Mouse (Mus musculus) heart, embryonic 16.5 days (tissue): ENCODE data around the gene Nkx3-2. TPM values are rescaled to one million over a fixed set of nuclear protein-coding genes. Genes with fewer than 3 reads are reported as not detected.
A peak's percentile ranks its signal among the peaks of the same experiment; 100 is the strongest.

ENCODE experiments used
- ATAC-seq: fragments of 200-750 bp; cut with Nextera tagmentation; replicated peaks from 2 replicates; pipeline ENCODE4 v1.8.0; 2017; ENCODE audit warnings: moderate number of reproducible peaks; ENCODE audit not compliant: insufficient read depth, low FRiP score; ENCODE audit errors: extremely low read depth
- H3K27ac ChIP-seq: fragments of 300-500 bp; sonication (generic); 2 replicates; pipeline ENCODE4 v1.5.1; 2014; ENCODE audit warnings: mild to moderate bottlenecking, low read length, control low read depth, moderate library complexity
- H3K27me3 ChIP-seq: fragments of 300-500 bp; sonication (generic); 2 replicates; pipeline ENCODE4 v1.6.1; 2014; ENCODE audit warnings: low read length, mixed read lengths; ENCODE audit not compliant: control insufficient read depth, insufficient read depth
- H3K36me3 ChIP-seq: fragments of 300-500 bp; sonication (generic); 2 replicates; pipeline ENCODE4 v1.6.1; 2014; ENCODE audit not compliant: control insufficient read depth, insufficient read depth
- H3K4me1 ChIP-seq: fragments of 300-500 bp; sonication (generic); 2 replicates; pipeline ENCODE4 v1.6.1; 2014; ENCODE audit warnings: low read length, mixed read lengths; ENCODE audit not compliant: control insufficient read depth, insufficient read depth
- H3K4me2 ChIP-seq: fragments of 300-500 bp; sonication (generic); 2 replicates; pipeline ENCODE4 v1.6.1; 2014; ENCODE audit warnings: low read depth, mild to moderate bottlenecking, control low read depth, low read length
- H3K4me3 ChIP-seq: fragments of 300-500 bp; sonication (generic); 2 replicates; pipeline ENCODE4 v1.5.1; 2014; ENCODE audit warnings: mild to moderate bottlenecking, control low read depth, low read length
- H3K9ac ChIP-seq: fragments of 300-500 bp; sonication (generic); 2 replicates; pipeline ENCODE4 v1.6.1; 2014; ENCODE audit warnings: low read length, control low read depth
- H3K9me3 ChIP-seq: fragments of 300-500 bp; sonication (generic); replicated peaks from 2 replicates; pipeline ENCODE4 v1.6.1; 2016; ENCODE audit warnings: low read length; ENCODE audit not compliant: control insufficient read depth
- WGBS: fragments of 180-500 bp; shearing (Covaris S2); extraction: QIAGEN DNeasy Blood & Tissue Kit; methylation state at CpG from one replicate; pipeline ENCODE4 v1.1.7; 2014; 5-methylcytosine and 5-hydroxymethylcytosine counted together
- polyA plus RNA-seq: library from polyadenylated mRNA; unstranded; fragments of >200 nt; fragmentation: Nextera tagmentation; extraction: Ambion mirVana; gene quantifications from 2 replicates; pipeline ENCODE4 v1.2.1, GENCODE M21; 2015

Nkx3-2 gene
- not detected in 2 replicates for polyA plus RNA-seq

- H3K4me1 ChIP-seq, result peaks cover 18% of the 10 kb centered on the region
- no peaks in the 10 kb centered on the region for H3K9me3 ChIP-seq
- no peaks in the 10 kb centered on the region for H3K36me3 ChIP-seq
- 0 out of 2 replicates have a peak, but pooled peaks have one; percentile 24 for ATAC-seq
- WGBS, result under 1% methylated on average over 78 of the region's 79 CpGs
- no peak within 1 kb of the TSS for H3K9ac ChIP-seq
- H3K27ac ChIP-seq, result no peak within 1 kb of the TSS
- peak within 1 kb of the TSS; percentile 43 for H3K4me3 ChIP-seq
- peak within 1 kb of the TSS; percentile 61 for H3K4me2 ChIP-seq
- peaks cover 78% of the 10 kb centered on the region for H3K27me3 ChIP-seq
These were observed at the start of gene Nkx3-2 for GRCm38 (mm10) chr5:41763731-41764721. TSS of gene Nkx3-2 (minus strand) at chr5:41764501.

- Histone ChIP-seq H3K36me3 (peaks cover 35% of the 10 kb centered on the region), H3K4me3 (no peak overlapping the region), H3K27ac (no peak overlapping the region), H3K9ac (no peak overlapping the region), H3K4me1 (no peaks in the 10 kb centered on the region), H3K27me3 (no peaks in the 10 kb centered on the region), H3K9me3 (no peaks in the 10 kb centered on the region), H3K4me2 (no peak overlapping the region)
- WGBS, result 92% methylated on average over 6 of the region's 6 CpGs
- no peak for ATAC-seq
These were observed 48.2 kb upstream of the Nkx3-2 start for GRCm38 (mm10) chr5:41812516-41812915.

- no peak for ATAC-seq
These were observed 47.0 kb upstream of the Nkx3-2 start for GRCm38 (mm10) chr5:41811279-41811678.

GRCm38 (mm10) chr5:41807383-41807782, 43.1 kb upstream of the Nkx3-2 start:
- Histone ChIP-seq H3K4me3 (no peak overlapping the region), H3K36me3 (peaks cover 29% of the 10 kb centered on the region), H3K4me2 (no peak overlapping the region), H3K27ac (no peak overlapping the region), H3K27me3 (no peaks in the 10 kb centered on the region), H3K9me3 (no peaks in the 10 kb centered on the region), H3K9ac (no peak overlapping the region), H3K4me1 (no peaks in the 10 kb centered on the region)
- ATAC-seq, result no peak
- WGBS, result 36% methylated on average over 2 of the region's 2 CpGs

More at GRCm38 (mm10) chr5:41811279-41811678, 47.0 kb upstream of the Nkx3-2 start:
- no peak overlapping the region for H3K9ac ChIP-seq
- no peaks in the 10 kb centered on the region for H3K27me3 ChIP-seq
- H3K27ac ChIP-seq, result no peak overlapping the region
- peaks cover 28% of the 10 kb centered on the region for H3K36me3 ChIP-seq
- no peak overlapping the region for H3K4me2 ChIP-seq
- H3K9me3 ChIP-seq, result no peaks in the 10 kb centered on the region
- no peaks in the 10 kb centered on the region for H3K4me1 ChIP-seq
- 76% methylated on average over 3 of the region's 3 CpGs for WGBS
- no peak overlapping the region for H3K4me3 ChIP-seq

GRCm38 (mm10) chr5:41806176-41806575, 41.9 kb upstream of the Nkx3-2 start:
- Histone ChIP-seq H3K9ac (no peak overlapping the region), H3K27me3 (no peaks in the 10 kb centered on the region), H3K27ac (no peak overlapping the region), H3K4me1 (no peaks in the 10 kb centered on the region), H3K9me3 (no peaks in the 10 kb centered on the region), H3K4me3 (no peak overlapping the region), H3K36me3 (peaks cover 22% of the 10 kb centered on the region), H3K4me2 (no peak overlapping the region)
- no peak for ATAC-seq
- 71% methylated on average over 5 of the region's 5 CpGs for WGBS

GRCm38 (mm10) chr5:41805085-41805484, 40.8 kb upstream of the Nkx3-2 start:
- WGBS, result 84% methylated on average over 2 of the region's 2 CpGs
- Histone ChIP-seq H3K4me3 (no peak overlapping the region), H3K36me3 (peaks cover 25% of the 10 kb centered on the region), H3K4me1 (no peaks in the 10 kb centered on the region), H3K9me3 (no peaks in the 10 kb centered on the region), H3K27ac (no peak overlapping the region), H3K4me2 (no peak overlapping the region), H3K9ac (no peak overlapping the region), H3K27me3 (no peaks in the 10 kb centered on the region)
- ATAC-seq, result no peak

GRCm38 (mm10) chr5:41804643-41805042, 40.3 kb upstream of the Nkx3-2 start:
- ATAC-seq, result no peak
- H3K27me3 ChIP-seq, result no peaks in the 10 kb centered on the region
- no peak overlapping the region for H3K4me3 ChIP-seq
- H3K4me2 ChIP-seq, result no peak overlapping the region
- no peaks in the 10 kb centered on the region for H3K9me3 ChIP-seq
- H3K36me3 ChIP-seq, result peaks cover 23% of the 10 kb centered on the region
- H3K9ac ChIP-seq, result no peak overlapping the region
- H3K27ac ChIP-seq, result no peak overlapping the region
- WGBS, result 73% methylated on average over 2 of the region's 2 CpGs
- H3K4me1 ChIP-seq, result no peaks in the 10 kb centered on the region

- H3K4me3 ChIP-seq, result no peak overlapping the region
- H3K4me2 ChIP-seq, result no peak overlapping the region
- no peak for ATAC-seq
- H3K9ac ChIP-seq, result no peak overlapping the region
- peaks cover 36% of the 10 kb centered on the region for H3K36me3 ChIP-seq
- H3K4me1 ChIP-seq, result no peaks in the 10 kb centered on the region
- H3K9me3 ChIP-seq, result no peaks in the 10 kb centered on the region
- 95% methylated on average over 2 of the region's 2 CpGs for WGBS
- H3K27me3 ChIP-seq, result no peaks in the 10 kb centered on the region
- no peak overlapping the region for H3K27ac ChIP-seq
These were observed 37.3 kb upstream of the Nkx3-2 start for GRCm38 (mm10) chr5:41801622-41802021.

- H3K36me3 ChIP-seq, result peaks cover 44% of the 10 kb centered on the region
- no peaks in the 10 kb centered on the region for H3K27me3 ChIP-seq
These were observed 30.1 kb upstream of the Nkx3-2 start for GRCm38 (mm10) chr5:41794434-41794833.

More at GRCm38 (mm10) chr5:41794434-41794833, 30.1 kb upstream of the Nkx3-2 start:
- no peak overlapping the region for H3K9ac ChIP-seq
- no peak for ATAC-seq
- H3K27ac ChIP-seq, result no peak overlapping the region
- H3K4me1 ChIP-seq, result no peaks in the 10 kb centered on the region
- H3K4me3 ChIP-seq, result no peak overlapping the region
- H3K4me2 ChIP-seq, result no peak overlapping the region
- H3K9me3 ChIP-seq, result no peaks in the 10 kb centered on the region
